Mouse (Mus musculus) kidney, adult 2 months (tissue): ENCODE results near the gene Ddx54. TPM values are rescaled to one million over a fixed set of nuclear protein-coding genes. Genes with fewer than 3 reads are reported as not detected.

Source experiments
- DNase-seq: peaks from one replicate; pipeline ENCODE4 v3.0.0; 2021
- H3K27ac ChIP-seq: fragments of 200-500 bp; 2 replicates; pipeline ENCODE4 v1.5.1; 2012; ENCODE audit warnings: low read depth, low read length, control low read depth, inconsistent platforms; ENCODE audit not compliant: insufficient read depth
- H3K27me3 ChIP-seq: fragments of 200-500 bp; replicated peaks from 2 replicates; pipeline ENCODE4 v1.6.1; 2012; ENCODE audit warnings: mild to moderate bottlenecking, moderate library complexity, low read length, inconsistent platforms; ENCODE audit not compliant: control insufficient read depth, insufficient read depth
- H3K36me3 ChIP-seq: fragments of 200-500 bp; 2 replicates; pipeline ENCODE4 v1.6.1; 2012; ENCODE audit warnings: mild to moderate bottlenecking, moderate library complexity, low read length, inconsistent platforms; ENCODE audit not compliant: control insufficient read depth, insufficient read depth
- H3K4me1 ChIP-seq: fragments of 200-500 bp; 2 replicates; pipeline ENCODE4 v1.6.1; 2011; ENCODE audit warnings: low read length; ENCODE audit not compliant: control insufficient read depth, insufficient read depth
- H3K4me3 ChIP-seq: fragments of 200-500 bp; 2 replicates; pipeline ENCODE4 v1.5.1; 2011; ENCODE audit warnings: mild to moderate bottlenecking, low read depth, low read length, control low read depth; ENCODE audit not compliant: insufficient read depth
- CTCF ChIP-seq: fragments of 200-500 bp; conservative IDR thresholded peaks from 2 replicates; pipeline ENCODE4 v1.5.1; 2011; ENCODE audit warnings: low read depth, mild to moderate bottlenecking, control low read depth, low read length, moderate library complexity, mixed read lengths; ENCODE audit not compliant: insufficient read depth, insufficient read length
- POLR2A ChIP-seq: fragments of 200-500 bp; IDR thresholded peaks from one replicate; pipeline ENCODE4 v1.6.1; 2011; ENCODE audit warnings: low read depth, low read length, control low read depth
- WGBS: fragments of 180-500 bp; shearing (Covaris S2); methylation state at CpG from one replicate; pipeline ENCODE4 v1.1.7; 2018; 5-methylcytosine and 5-hydroxymethylcytosine counted together
- polyA plus RNA-seq: library from polyadenylated mRNA; depleted of rRNA; stranded (reverse); fragments of >200 nt; gene quantifications from 2 replicates; pipeline ENCODE4 v1.2.3, GENCODE M21; 2012

Gene Ddx54
- polyA plus RNA-seq, 1 experiment = 29.3 TPM

- TF ChIP-seq CTCF (no peak), POLR2A (no peak)
- DNase-seq = no peak
- 46% methylated on average over 14 of the region's 14 CpGs for WGBS
- Histone ChIP-seq H3K27ac (peak overlapping the region; percentile 43), H3K27me3 (no peaks in the 10 kb centered on the region), H3K36me3 (no peaks in the 10 kb centered on the region), H3K4me3 (no peak overlapping the region), H3K4me1 (peaks cover 78% of the 10 kb centered on the region)
Observed at GRCm38 (mm10) chr5:120567761-120568211, 44.8 kb upstream of the Ddx54 start.

GRCm38 (mm10) chr5:120568336-120568768, 44.2 kb upstream of the Ddx54 start:
- no peak for TF ChIP-seq POLR2A
- no peak for TF ChIP-seq CTCF
- no peak overlapping the region for H3K4me3 ChIP-seq
- WGBS = 50% methylated on average over 9 of the region's 9 CpGs
- H3K4me1 ChIP-seq = peaks cover 74% of the 10 kb centered on the region
- H3K27me3 ChIP-seq = no peaks in the 10 kb centered on the region
- peak overlapping the region; percentile 19; the same call in 1 of the 2 replicates for H3K27ac ChIP-seq
- DNase-seq = peak; percentile 57
- no peaks in the 10 kb centered on the region for H3K36me3 ChIP-seq

- H3K4me1 ChIP-seq = peaks cover 72% of the 10 kb centered on the region
- 79% methylated on average over 4 of the region's 4 CpGs for WGBS
- DNase-seq = no peak
- H3K27ac ChIP-seq = no peak overlapping the region
- TF ChIP-seq CTCF = no peak
- no peak for TF ChIP-seq POLR2A
- no peaks in the 10 kb centered on the region for H3K27me3 ChIP-seq
- no peaks in the 10 kb centered on the region for H3K36me3 ChIP-seq
- H3K4me3 ChIP-seq = no peak overlapping the region
Observed at GRCm38 (mm10) chr5:120568964-120569363, 43.6 kb upstream of the Ddx54 start.

GRCm38 (mm10) chr5:120569791-120570190, 42.7 kb upstream of the Ddx54 start:
- no peak for DNase-seq
- H3K4me3 ChIP-seq = no peak overlapping the region
- no peak overlapping the region for H3K27ac ChIP-seq
- no peak for TF ChIP-seq POLR2A
- TF ChIP-seq CTCF = no peak
- no peaks in the 10 kb centered on the region for H3K36me3 ChIP-seq
- no peaks in the 10 kb centered on the region for H3K27me3 ChIP-seq
- H3K4me1 ChIP-seq = peaks cover 70% of the 10 kb centered on the region
- 76% methylated on average over 3 of the region's 3 CpGs for WGBS

GRCm38 (mm10) chr5:120570289-120570897, 42.1 kb upstream of the Ddx54 start:
- Histone ChIP-seq H3K27me3 (no peaks in the 10 kb centered on the region), H3K36me3 (no peaks in the 10 kb centered on the region), H3K4me1 (peaks cover 64% of the 10 kb centered on the region), H3K4me3 (no peak overlapping the region), H3K27ac (peak overlapping the region; percentile 35; the same call in 1 of the 2 replicates)
- TF ChIP-seq POLR2A (no peak), CTCF (no peak)
- no peak for DNase-seq
- 63% methylated on average over 11 of the region's 11 CpGs for WGBS

- peaks cover 58% of the 10 kb centered on the region for H3K4me1 ChIP-seq
- TF ChIP-seq CTCF (no peak), POLR2A (no peak)
- peak overlapping the region; percentile 63 for H3K27ac ChIP-seq
- peak; percentile 74 for DNase-seq
- H3K36me3 ChIP-seq = no peaks in the 10 kb centered on the region
- WGBS = 35% methylated on average over 14 of the region's 14 CpGs
- no peak overlapping the region for H3K4me3 ChIP-seq
- H3K27me3 ChIP-seq = no peaks in the 10 kb centered on the region
Observed at GRCm38 (mm10) chr5:120571056-120571740, 41.3 kb upstream of the Ddx54 start.

GRCm38 (mm10) chr5:120574469-120575063, 38.0 kb upstream of the Ddx54 start:
- Histone ChIP-seq H3K4me3 (no peak overlapping the region), H3K27ac (no peak overlapping the region), H3K36me3 (no peaks in the 10 kb centered on the region), H3K27me3 (no peaks in the 10 kb centered on the region), H3K4me1 (peaks cover 53% of the 10 kb centered on the region)
- TF ChIP-seq POLR2A = no peak
- no peak for TF ChIP-seq CTCF
- WGBS = 61% methylated on average over 10 of the region's 10 CpGs
- DNase-seq = no peak
